27 mouse cellular contexts compared by ENCODE assay signal in genomic region chr16:30253900-30254299, GRCm38 (mm10). TPM values are rescaled to one million over a fixed set of nuclear protein-coding genes. Genes with fewer than 3 reads are reported as not detected.
DNase-seq lines count a peak whose midpoint lies in the region; ATAC-seq and TF ChIP-seq lines count a peak whose summit lies in the region.
"Had no signal": no experiment of that assay in that cellular context is flagged by ENCODE, and none has a peak within 500 bp of the region (broad histone marks: within the 10 kb centered on the region; RNA-seq: fewer than 3 reads in every experiment).

No protein-coding gene starts in this region.

- peak; percentile 19 for DNase-seq in kidney, adult 2 months
- DNase-seq in kidney, adult 11 months: no peak
- DNase-seq in liver, adult 2 months (ENCODE audit: extremely low read depth, low read depth, low spot score): peak; percentile 94
- no peak for DNase-seq in liver
- no peak for DNase-seq in liver, embryonic 11.5 days (ENCODE audit: low spot score)
- DNase-seq: adrenal gland, adult 8-10 months; adrenal gland, postnatal 14 days; adrenal gland, postnatal 36 days; B cell, adult 2 months; cerebellum, adult 11-12 months; cerebellum, adult 2 months; cerebellum, adult 9-10 months; cerebellum, postnatal 10 days; cerebellum, postnatal 25 days had no signal

- H3K4me3 ChIP-seq in kidney, adult 2 months (ENCODE audit: insufficient read depth, low read depth, low read length): no peak overlapping the region
- H3K4me3 ChIP-seq in liver, adult 2 months (ENCODE audit: insufficient read depth, low read depth, low read length): no peak overlapping the region
- no peak overlapping the region for H3K4me3 ChIP-seq in liver, embryonic 16.5 days (ENCODE audit: low read depth, low read length)
- no peak overlapping the region for H3K4me3 ChIP-seq in liver, embryonic 11.5 days (ENCODE audit: low read depth, low read length)
- H3K4me3 ChIP-seq: embryonic facial prominence, embryonic 10.5 days; embryonic facial prominence, embryonic 12.5 days; forebrain, embryonic 13.5 days; forebrain, embryonic 15.5 days had no signal

- no peak for TF ChIP-seq POLR2A in kidney, adult 2 months (IDR thresholded peaks at IDR 0.05; ENCODE audit: low read depth, low read length)
- 0 out of 2 replicates have a peak, but pooled peaks have one; percentile 6 for TF ChIP-seq POLR2A in liver, adult 2 months (IDR thresholded peaks at IDR 0.05; ENCODE audit: extremely low read depth, insufficient read depth, low read length)

- no peak for TF ChIP-seq CTCF in kidney, adult 2 months (conservative IDR thresholded peaks at IDR 0.05; ENCODE audit: insufficient read depth, insufficient read length, low read depth, low read length)
- TF ChIP-seq CTCF in liver, adult 2 months (IDR thresholded peaks at IDR 0.05; ENCODE audit: low read depth, low read length): no peak

- no peak overlapping the region for H3K27ac ChIP-seq in kidney, adult 2 months (ENCODE audit: insufficient read depth, low read depth, low read length)
- peak overlapping the region; percentile 98 for H3K27ac ChIP-seq in liver, adult 2 months (replicated peaks; ENCODE audit: insufficient read depth, low read depth, low read length)
- H3K27ac ChIP-seq in liver, embryonic 16.5 days (ENCODE audit: low read length): peak overlapping the region; percentile 43; the same call in 1 of the 2 replicates
- no peak overlapping the region for H3K27ac ChIP-seq in liver, embryonic 11.5 days (ENCODE audit: low read depth, low read length)
- H3K27ac ChIP-seq: embryonic facial prominence, embryonic 10.5 days; embryonic facial prominence, embryonic 12.5 days; forebrain, embryonic 13.5 days; forebrain, embryonic 15.5 days had no signal

- no peaks in the 10 kb centered on the region for H3K27me3 ChIP-seq in kidney, adult 2 months (replicated peaks; ENCODE audit: control insufficient read depth, insufficient read depth, low read length)
- H3K27me3 ChIP-seq in liver, adult 2 months (ENCODE audit: control insufficient read depth, insufficient read depth, low read length): no peaks in the 10 kb centered on the region
- H3K27me3 ChIP-seq in liver, embryonic 16.5 days (ENCODE audit: control insufficient read depth, insufficient read depth, low read depth, low read length): no peaks in the 10 kb centered on the region
- H3K27me3 ChIP-seq in liver, embryonic 11.5 days (replicated peaks; ENCODE audit: control insufficient read depth, insufficient read depth, low read length): peaks cover 12% of the 10 kb centered on the region
- H3K27me3 ChIP-seq: Patski had no signal

- H3K9me3 ChIP-seq in liver, embryonic 16.5 days (replicated peaks; ENCODE audit: control insufficient read depth, low read length): no peaks in the 10 kb centered on the region
- no peaks in the 10 kb centered on the region for H3K9me3 ChIP-seq in liver, embryonic 11.5 days (ENCODE audit: control insufficient read depth, low read length)
- H3K9me3 ChIP-seq: embryonic facial prominence, embryonic 10.5 days; embryonic facial prominence, embryonic 12.5 days; forebrain, embryonic 13.5 days; forebrain, embryonic 15.5 days; G1E had no signal

- H3K36me3 ChIP-seq in kidney, adult 2 months (ENCODE audit: control insufficient read depth, insufficient read depth, low read length): no peaks in the 10 kb centered on the region
- H3K36me3 ChIP-seq in liver, adult 2 months (ENCODE audit: control insufficient read depth, insufficient read depth, low read length): no peaks in the 10 kb centered on the region
- no peaks in the 10 kb centered on the region for H3K36me3 ChIP-seq in liver, embryonic 16.5 days (ENCODE audit: control insufficient read depth, insufficient read depth)
- H3K36me3 ChIP-seq in liver, embryonic 11.5 days (ENCODE audit: control insufficient read depth, insufficient read depth, low read length): no peaks in the 10 kb centered on the region
- H3K36me3 ChIP-seq: embryonic facial prominence, embryonic 10.5 days; embryonic facial prominence, embryonic 12.5 days; forebrain, embryonic 15.5 days; G1E had no signal

- no peak for ATAC-seq in liver, embryonic 16.5 days (ENCODE audit: low read depth)
- ATAC-seq in liver, embryonic 11.5 days (replicated peaks; ENCODE audit: low FRiP score): no peak
- ATAC-seq: activated CD4-positive, CD25-positive, alpha-beta regulatory T cell, adult 4 months; CD4-positive, CD25-positive, alpha-beta regulatory T cell, adult 4 months; forebrain, embryonic 13.5 days; forebrain, embryonic 15.5 days; Patski had no signal

- H3K9ac ChIP-seq in liver, adult 2 months (ENCODE audit: low read depth, low read length): peak overlapping the region; percentile 68
- H3K9ac ChIP-seq in liver, embryonic 16.5 days (ENCODE audit: low read depth, low read length): no peak overlapping the region
- H3K9ac ChIP-seq in liver, embryonic 11.5 days (ENCODE audit: low read depth, low read length): no peak overlapping the region
- H3K9ac ChIP-seq: embryonic facial prominence, embryonic 12.5 days; forebrain, embryonic 13.5 days; forebrain, embryonic 15.5 days had no signal

- H3K4me2 ChIP-seq in liver, embryonic 16.5 days (ENCODE audit: low read depth, low read length): no peak overlapping the region
- H3K4me2 ChIP-seq in liver, embryonic 11.5 days: no peak overlapping the region
- H3K4me2 ChIP-seq: embryonic facial prominence, embryonic 12.5 days; forebrain, embryonic 13.5 days; forebrain, embryonic 15.5 days had no signal

- H3K79me2 ChIP-seq in liver, adult 2 months (ENCODE audit: control insufficient read depth, insufficient read depth, low read length): no peaks in the 10 kb centered on the region

- 70% methylated on average over 9 of the region's 9 CpGs for whole genome bisulfite sequencing in kidney, adult 2 months
- 22% methylated on average over 9 of the region's 9 CpGs for WGBS in liver, adult 2 months
- 54% methylated on average over 9 of the region's 9 CpGs for WGBS in liver, embryonic 16.5 days (ENCODE audit: insufficient replicate concordance)
- WGBS in liver, embryonic 11.5 days: 66% methylated on average over 9 of the region's 9 CpGs

- no peaks in the 10 kb centered on the region for H3K4me1 ChIP-seq in kidney, adult 2 months (ENCODE audit: control insufficient read depth, insufficient read depth, low read length)
- peaks cover 40% of the 10 kb centered on the region for H3K4me1 ChIP-seq in liver, adult 2 months (ENCODE audit: control insufficient read depth, insufficient read depth, low read length)
- H3K4me1 ChIP-seq in liver, embryonic 16.5 days (ENCODE audit: control insufficient read depth, low read depth, low read length): peaks cover 7% of the 10 kb centered on the region
- peaks cover 10% of the 10 kb centered on the region; the same call in 1 of the 2 replicates for H3K4me1 ChIP-seq in liver, embryonic 11.5 days (replicated peaks; ENCODE audit: control insufficient read depth, insufficient read depth, low read length)

RNA-seq across cellular contexts. Expression of gene Cpn2, which starts 13.4 kb away (rescaled TPM):
- 0.42 and 0.52 TPM in 2 replicates for polyA plus RNA-seq in kidney, adult 2 months (2012; rRNA removed)
- total RNA-seq in liver, adult 2 months (2014; rRNA removed): 137 and 158 TPM in 2 replicates
- 263 and 285 TPM in 2 replicates for polyA plus RNA-seq in liver, adult 2 months (2012; rRNA removed)
- polyA plus RNA-seq in liver, embryonic 16.5 days (2015; fragmentation: Nextera tagmentation; extraction: Ambion mirVana): 3.4 and 3.9 TPM in 2 replicates
- 1.3 and 1.5 TPM in 2 replicates for polyA plus RNA-seq in liver, embryonic 11.5 days (2014; fragmentation: Nextera tagmentation; extraction: Ambion mirVana)
- total RNA-seq: CH12.LX had no signal
- polyA plus RNA-seq: activated CD4-positive, CD25-positive, alpha-beta regulatory T cell, adult 4 months; CD4-positive, CD25-positive, alpha-beta regulatory T cell, adult 4 months; cerebellum, adult 2 months; cortical plate, adult 2 months; embryonic facial prominence, embryonic 10.5 days; embryonic facial prominence, embryonic 12.5 days; embryonic facial prominence, embryonic 14.5 days; forebrain, embryonic 11.5 days; forebrain, embryonic 13.5 days; forebrain, embryonic 15.5 days; G1E; Patski had no signal

RNA-seq across cellular contexts. Expression of gene Lrrc15, which starts 29.2 kb away (rescaled TPM):
- polyA plus RNA-seq in kidney, adult 2 months (2012; rRNA removed): 0.01 TPM in 1 of 2 replicates, not detected in the other
- 0.07 TPM in 1 of 2 replicates, not detected in the other for total RNA-seq in liver, adult 2 months (2014; rRNA removed)
- 0.02 TPM in 1 of 2 replicates, not detected in the other for polyA plus RNA-seq in liver, adult 2 months (2012; rRNA removed)
- 0.02 and 0.04 TPM in 2 replicates for polyA plus RNA-seq in liver, embryonic 16.5 days (2015; fragmentation: Nextera tagmentation; extraction: Ambion mirVana)
- 0.08 and 0.14 TPM in 2 replicates for polyA plus RNA-seq in liver, embryonic 11.5 days (2014; fragmentation: Nextera tagmentation; extraction: Ambion mirVana)
- total RNA-seq: CH12.LX had no signal
- polyA plus RNA-seq: activated CD4-positive, CD25-positive, alpha-beta regulatory T cell, adult 4 months; CD4-positive, CD25-positive, alpha-beta regulatory T cell, adult 4 months; cerebellum, adult 2 months; cortical plate, adult 2 months; G1E; Patski had no signal

RNA-seq across cellular contexts. Expression of gene Gp5, which starts 56.7 kb away (rescaled TPM):
- 0.04 and 0.14 TPM in 2 replicates for polyA plus RNA-seq in kidney, adult 2 months (2012; rRNA removed)
- 0.28 and 0.34 TPM in 2 replicates for total RNA-seq in liver, adult 2 months (2014; rRNA removed)
- 0.17 and 0.20 TPM in 2 replicates for polyA plus RNA-seq in liver, adult 2 months (2012; rRNA removed)
- polyA plus RNA-seq in liver, embryonic 16.5 days (2015; fragmentation: Nextera tagmentation; extraction: Ambion mirVana): 9.3 and 10.5 TPM in 2 replicates
- 31.1 and 37.5 TPM in 2 replicates for polyA plus RNA-seq in liver, embryonic 11.5 days (2014; fragmentation: Nextera tagmentation; extraction: Ambion mirVana)
- polyA plus RNA-seq: activated CD4-positive, CD25-positive, alpha-beta regulatory T cell, adult 4 months; CD4-positive, CD25-positive, alpha-beta regulatory T cell, adult 4 months had no signal

Comparison
In these comparisons a context has a peak if more than half of its experiments do, and no peak if none do; other contexts are left out.
1. DNase-seq: peak in kidney, adult 2 months (single experiment) and liver, adult 2 months (single experiment); none in kidney, adult 11 months (single experiment), liver (single experiment) and liver, embryonic 11.5 days (single experiment).
2. H3K27ac ChIP-seq: peak in liver, adult 2 months (single experiment) and liver, embryonic 16.5 days (single experiment); none in kidney, adult 2 months (single experiment) and liver, embryonic 11.5 days (single experiment).
3. RNA of gene Cpn2, which starts 13.4 kb away (polyA plus RNA-seq): 263 to 285 TPM in liver, adult 2 months; 3.4 to 3.9 TPM in liver, embryonic 16.5 days, 1.3 to 1.5 TPM in liver, embryonic 11.5 days and 0.42 to 0.52 TPM in kidney, adult 2 months; every median in the first group is over 10 times any median in the second.